8 mouse cellular contexts compared by ENCODE assay signal in genomic region chr5:110879584-110880374, GRCm38 (mm10). TPM values are rescaled to one million over a fixed set of nuclear protein-coding genes. Genes with fewer than 3 reads are reported as not detected.
DNase-seq lines count a peak whose midpoint lies in the region; ATAC-seq lines count a peak whose summit lies in the region.

Ttc28 (plus strand) TSS chr5:110879803.

- H3K4me2 ChIP-seq in intestine, embryonic 15.5 days (replicated peaks) = peak within 1 kb of the TSS; percentile 89

- H3K27ac ChIP-seq in intestine, embryonic 15.5 days = peak within 1 kb of the TSS; percentile 68

- 1% methylated on average over 94 of the region's 101 CpGs for WGBS in intestine, embryonic 15.5 days

- peak within 1 kb of the TSS; percentile 72 for H3K9ac ChIP-seq in intestine, embryonic 15.5 days

- H3K4me3 ChIP-seq in intestine, embryonic 15.5 days (replicated peaks) = peak within 1 kb of the TSS; percentile 79

- ATAC-seq in intestine, embryonic 15.5 days = peak; percentile 94

- intact Hi-C loops in gastrocnemius, postnatal 36 days (cut with DNase I) = no loop called here
- intact Hi-C loops in left cerebral cortex, postnatal 25 days (cut with DNase I) = no loop called here

- peaks cover 10% of the 10 kb centered on the region; the same call in 1 of the 2 replicates for H3K4me1 ChIP-seq in intestine, embryonic 15.5 days (replicated peaks)

- H3K9me3 ChIP-seq in intestine, embryonic 15.5 days = no peaks in the 10 kb centered on the region

- H3K36me3 ChIP-seq in intestine, embryonic 15.5 days = no peaks in the 10 kb centered on the region

- H3K27me3 ChIP-seq in intestine, embryonic 15.5 days (replicated peaks) = no peaks in the 10 kb centered on the region

- DNase-seq in adrenal gland, adult 8-10 months = peak; percentile 72
- peak; percentile 96 for DNase-seq in embryo, embryonic 11 days
- peak; percentile 85 to 88 for DNase-seq in gastrocnemius, postnatal 36 days
- DNase-seq in left cerebral cortex, postnatal 25 days (ENCODE audit: low spot score in 2 of 2) = peak; percentile 87 to 91
- peak; percentile 88 for DNase-seq in mesoderm, embryonic 11.5 days (ENCODE audit: low read depth, low spot score)
- peak; percentile 96 for DNase-seq in right cerebral cortex, postnatal 4 days
- peak; percentile 83 for DNase-seq in yolk sac, embryonic 10.5 days (ENCODE audit: low spot score)

RNA-seq across cellular contexts. Expression of gene Ttc28, which starts in this region (rescaled TPM):
- 10 to 100 TPM; 21.2 to 36.3 (median 29.8) TPM for total RNA-seq in adrenal gland, adult 8-10 months (2022)
- total RNA-seq in gastrocnemius, postnatal 36 days (2021) = 10 to 100 TPM; 12.6 to 13.9 TPM
- 6.9 and 8.0 TPM in 2 replicates for polyA plus RNA-seq in intestine, embryonic 15.5 days (2015; fragmentation: Nextera tagmentation; extraction: Ambion mirVana)
- total RNA-seq in left cerebral cortex, postnatal 25 days (2021) = 10 to 100 TPM; 11.6 to 13.2 TPM

Comparison
In these comparisons a context has a peak if more than half of its experiments do, and no peak if none do; other contexts are left out.
1. Peak in every context shown above with its lines: DNase-seq, ATAC-seq, H3K4me3 ChIP-seq and H3K27ac ChIP-seq.